Mouse (Mus musculus) urinary bladder, adult 2 months (tissue): ENCODE measurements around the gene Plcb3. TPM values are rescaled to one million over a fixed set of nuclear protein-coding genes. Genes with fewer than 3 reads are reported as not detected.

Experiments used
- DNase-seq: peaks from one replicate; pipeline ENCODE4 v3.0.0; 2022; ENCODE audit warnings: low spot score
- polyA plus RNA-seq: library from polyadenylated mRNA; depleted of rRNA; stranded (reverse); fragments of >200 nt; gene quantifications from 2 replicates; pipeline ENCODE4 v1.2.3, GENCODE M21; 2012; rRNA removed

The Plcb3 gene
- 83.5 and 88.1 TPM in 2 replicates for polyA plus RNA-seq

DNA sequence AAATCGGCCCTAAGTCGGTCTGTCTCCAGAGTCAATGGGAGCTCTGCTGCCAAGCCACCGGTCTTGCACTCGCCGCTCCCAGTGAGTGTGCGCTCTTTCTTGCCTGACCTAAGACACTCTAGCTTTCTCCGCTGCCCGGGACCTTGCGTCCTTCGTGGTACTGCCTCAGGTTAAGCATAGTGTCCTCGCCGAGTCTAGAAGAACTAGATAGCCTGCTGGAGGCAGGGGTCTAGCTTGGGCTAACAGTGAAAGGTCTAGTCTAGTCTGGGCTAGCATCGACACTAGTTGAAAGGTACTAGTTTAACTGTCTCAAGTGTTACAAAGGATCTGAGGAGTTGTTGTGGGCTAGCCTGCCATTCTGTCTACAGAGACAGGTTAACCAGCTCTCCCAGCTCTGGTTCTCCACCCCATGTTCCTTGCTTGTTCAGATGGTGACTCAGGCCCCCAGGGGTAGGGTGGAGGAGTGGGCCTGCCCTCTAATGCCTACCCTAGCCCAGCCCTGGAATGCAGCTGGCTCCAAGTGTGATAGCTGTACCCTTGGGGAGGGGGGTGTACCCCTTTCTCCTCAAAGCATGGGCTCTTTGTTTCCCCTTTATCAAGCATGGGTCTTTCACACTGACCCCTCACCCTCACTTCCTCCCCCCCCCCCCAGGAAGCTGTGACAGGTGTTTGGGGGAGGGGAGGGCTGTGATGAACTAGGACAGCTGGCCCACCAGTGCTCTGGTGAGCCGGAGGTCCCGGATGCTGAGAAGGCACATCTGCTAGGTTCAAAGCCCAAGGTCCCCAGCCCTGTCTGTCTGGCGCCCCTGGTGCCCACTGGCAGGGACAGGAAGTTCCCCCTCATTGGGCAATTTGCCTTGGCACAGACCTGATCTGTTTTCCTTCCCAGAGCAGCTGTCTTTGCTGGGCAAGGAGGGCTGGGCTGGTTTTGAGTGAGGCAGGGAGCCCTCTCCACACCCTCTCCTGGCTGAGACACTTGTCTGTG lies at the start of gene Plcb3:
TSS of gene Plcb3 (minus strand) at position 934 of the 985 bp plus-strand sequence.
- DNase-seq: no peak

DNA sequence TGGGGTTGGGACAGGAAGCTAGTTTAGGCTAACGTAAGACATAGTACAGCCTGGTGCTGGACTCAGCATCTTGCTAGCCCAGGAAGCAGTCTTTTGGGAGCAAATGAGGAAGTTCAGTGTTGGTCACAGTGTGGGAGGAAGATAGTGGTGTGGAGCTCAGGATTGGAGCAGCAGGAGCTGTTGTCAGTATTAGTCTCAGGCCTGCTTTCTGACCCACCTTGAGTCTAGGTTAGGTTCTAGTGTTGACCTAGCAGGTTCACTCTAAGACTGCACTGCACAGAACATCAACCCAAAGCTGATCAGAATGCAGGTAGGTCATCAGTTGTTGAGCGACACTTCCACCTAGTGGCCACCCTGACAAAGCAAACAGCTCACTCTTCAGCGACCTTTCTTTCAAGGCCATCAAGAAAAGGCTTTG lies 44.0 kb upstream of the Plcb3 start:
- no peak for DNase-seq

DNA sequence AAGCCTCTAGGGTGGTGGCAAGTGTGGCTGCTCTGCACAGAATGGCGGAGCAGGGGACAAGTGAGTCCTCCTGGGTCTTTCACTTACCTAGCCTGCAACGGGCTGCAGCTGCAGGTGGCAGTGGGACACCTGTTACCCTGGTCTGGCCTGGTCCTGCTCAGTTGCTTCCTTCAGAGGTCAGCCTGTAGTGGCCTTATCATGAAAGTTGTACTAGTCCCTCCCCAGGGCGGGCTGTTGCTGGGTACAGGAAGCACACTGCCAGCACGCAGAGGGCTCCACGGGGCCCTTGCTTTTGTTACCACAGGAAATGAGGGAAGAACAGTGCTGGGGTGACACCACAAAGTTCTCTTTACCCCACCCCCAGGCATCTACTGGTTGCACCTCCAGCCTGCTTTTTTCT lies 42.9 kb upstream of the Plcb3 start, which contains the start of gene Fermt3:
TSS of gene Fermt3 (minus strand) at position 279 of the 400 bp plus-strand sequence.
- no peak for DNase-seq

DNA sequence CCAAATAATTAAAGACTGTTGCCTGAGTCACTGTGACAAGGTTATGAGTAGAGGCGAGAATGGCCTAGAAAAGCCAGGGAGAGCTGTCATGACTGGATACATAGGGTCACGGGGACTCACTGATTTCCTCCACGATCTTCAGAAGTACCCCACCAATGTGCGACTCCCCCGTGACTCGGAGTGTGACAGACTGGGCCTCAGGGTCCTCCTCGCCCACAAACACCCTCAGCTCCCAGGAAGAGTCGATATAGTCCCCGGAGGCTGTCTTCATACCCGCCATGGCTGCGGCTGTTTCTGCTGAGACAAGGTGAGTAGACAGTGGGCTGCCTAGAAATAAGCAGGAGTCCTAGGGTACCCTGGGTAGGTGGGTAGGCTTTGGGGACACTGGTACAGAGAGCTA lies 42.3 kb upstream of the Plcb3 start:
- DNase-seq: no peak

DNA sequence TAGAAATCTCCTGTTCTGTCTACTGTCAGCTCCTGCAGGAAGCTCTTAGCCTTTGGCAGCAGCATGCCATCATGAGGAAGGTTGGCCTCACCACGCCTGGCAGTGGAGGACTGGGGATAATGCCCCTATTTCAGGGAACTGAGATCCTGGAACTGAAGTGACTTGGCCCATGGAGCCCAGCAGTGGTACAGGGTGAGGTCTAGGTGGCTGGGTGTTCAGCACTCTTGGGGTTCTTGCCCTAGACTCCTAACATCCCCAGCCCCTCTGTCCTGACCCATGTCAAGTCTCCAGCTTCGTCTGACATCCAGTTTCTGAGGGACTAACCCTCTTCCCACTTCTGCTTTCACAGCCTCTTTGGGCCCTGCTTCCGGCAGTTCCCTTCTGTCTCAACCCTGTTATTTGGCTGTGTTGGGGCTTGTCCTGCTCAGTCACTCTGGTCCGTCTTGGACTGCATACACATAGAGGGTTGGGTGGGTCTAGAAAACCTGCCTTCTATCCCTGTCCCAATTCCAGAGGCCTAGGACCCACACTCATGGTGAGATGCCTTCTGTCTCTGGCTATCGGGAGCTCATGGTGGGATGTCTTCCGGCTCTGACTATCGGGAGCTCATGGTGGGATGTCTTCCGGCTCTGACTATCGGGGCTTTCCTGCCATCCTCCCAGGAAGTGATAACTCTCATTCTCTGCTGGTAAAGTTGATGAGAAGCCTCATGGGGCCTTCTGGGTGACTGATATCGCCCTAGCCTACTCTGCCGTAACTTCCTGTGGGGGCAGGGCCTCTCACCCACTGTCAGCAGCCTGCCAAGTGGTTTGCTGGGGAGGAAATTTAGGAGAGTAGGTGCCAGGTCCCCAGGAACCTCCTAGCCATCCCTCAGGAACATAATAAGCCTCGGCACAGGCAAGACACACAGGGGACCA lies 41.5 kb upstream of the Plcb3 start:
- no peak for DNase-seq

DNA sequence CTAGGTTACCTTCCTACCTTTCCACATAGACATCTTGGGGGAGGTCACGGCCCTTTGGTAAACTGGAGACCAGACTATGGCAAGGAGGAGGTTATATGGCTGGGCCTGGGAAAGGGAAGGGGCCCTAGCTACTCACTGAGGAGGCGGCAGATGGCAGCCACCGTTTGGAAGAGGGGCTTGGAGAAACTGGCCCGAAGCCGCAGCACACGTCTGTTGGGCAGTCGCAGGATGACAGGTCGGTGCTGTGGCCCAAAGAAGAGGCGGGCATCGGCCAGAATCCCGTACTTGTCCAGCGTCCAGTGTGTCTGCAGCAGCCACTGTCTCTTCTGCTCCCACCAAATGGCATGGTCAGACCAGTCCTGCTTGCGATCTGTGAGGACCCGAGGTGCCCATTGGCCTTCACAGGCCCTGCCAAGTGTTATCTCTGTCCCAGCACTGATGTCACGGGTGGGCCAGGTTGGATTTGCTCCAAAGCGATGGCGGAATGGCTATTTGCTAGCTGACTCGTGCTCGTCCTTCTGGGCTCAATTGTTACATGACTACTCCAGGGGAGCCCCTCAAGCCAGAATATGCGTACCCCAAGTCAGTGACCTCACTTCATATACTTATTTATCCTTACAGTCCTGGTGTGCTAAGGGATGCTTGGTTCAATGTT lies 38.3 kb upstream of the Plcb3 start:
- no peak for DNase-seq

DNA sequence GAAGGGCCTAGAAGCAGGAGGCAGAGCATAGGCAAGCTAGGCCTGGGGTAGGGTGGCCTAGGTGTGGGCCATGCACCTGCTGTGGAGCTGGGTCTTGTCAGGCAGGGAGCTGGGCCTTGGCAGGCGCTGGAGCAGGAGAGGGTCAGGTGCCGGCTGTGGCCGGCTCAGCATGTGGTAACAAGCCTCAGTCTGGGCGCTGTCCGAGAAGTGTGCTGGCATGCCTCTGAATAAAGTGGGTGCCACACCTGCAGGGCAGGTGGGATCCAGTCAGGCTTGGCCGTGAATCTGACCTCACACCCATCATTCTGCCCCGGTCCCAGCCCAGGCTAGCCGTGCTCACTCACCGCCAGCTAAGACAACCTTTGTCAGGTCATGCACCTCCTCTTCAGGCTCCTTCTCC lies 37.7 kb upstream of the Plcb3 start:
- DNase-seq: no peak

DNA sequence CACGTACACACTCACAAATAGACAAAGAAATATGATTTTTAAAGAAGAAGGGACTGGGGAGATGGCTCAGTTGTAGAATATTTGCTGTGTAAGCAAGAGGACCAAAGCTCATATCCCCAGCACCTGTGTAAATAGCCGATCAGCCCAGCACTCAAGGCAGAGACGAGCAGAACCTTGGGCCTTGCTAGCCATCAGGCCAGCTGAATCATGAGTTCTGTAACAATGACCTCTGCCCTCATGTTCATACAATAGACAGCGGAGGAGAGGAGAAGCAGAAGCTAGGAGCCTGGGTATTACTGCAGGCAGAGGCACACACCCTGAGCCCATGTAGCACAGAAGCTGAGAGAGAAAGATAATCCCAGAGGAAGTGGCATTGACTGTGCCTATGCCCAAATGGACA lies 36.2 kb upstream of the Plcb3 start:
- DNase-seq: no peak

DNA sequence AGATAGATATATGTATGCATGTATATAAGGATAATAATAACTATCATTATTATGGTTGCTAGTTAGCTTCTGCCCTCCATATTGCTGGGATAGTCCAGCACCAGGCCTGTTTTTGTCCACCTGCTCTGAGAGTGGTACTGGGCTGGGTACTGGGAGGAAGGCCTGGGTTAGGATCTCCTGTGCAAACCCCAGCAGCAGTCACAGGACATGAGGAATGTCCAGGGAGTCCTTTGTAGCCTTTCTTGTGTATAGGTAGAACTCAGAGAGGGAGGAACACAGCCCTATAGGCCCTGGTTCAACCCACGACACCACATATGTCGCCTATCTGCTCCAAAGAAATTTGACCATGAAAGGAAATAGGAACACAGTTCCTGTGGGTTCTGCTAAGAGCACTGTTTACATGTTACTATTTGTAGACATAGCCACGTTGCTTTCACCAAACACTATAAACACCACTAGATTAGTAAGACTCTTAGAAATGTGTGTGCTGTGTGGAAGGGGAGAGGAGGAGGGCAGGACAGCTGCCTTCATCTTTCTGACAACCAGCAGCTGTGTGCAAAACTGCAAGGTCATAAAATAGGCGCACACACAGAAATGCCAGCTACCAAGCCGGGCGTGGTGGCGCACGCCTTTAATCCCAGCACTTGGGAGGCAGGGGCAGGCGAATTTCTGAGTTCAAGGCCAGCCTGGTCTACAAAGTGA lies 30.8 kb upstream of the Plcb3 start:
- DNase-seq: no peak

DNA sequence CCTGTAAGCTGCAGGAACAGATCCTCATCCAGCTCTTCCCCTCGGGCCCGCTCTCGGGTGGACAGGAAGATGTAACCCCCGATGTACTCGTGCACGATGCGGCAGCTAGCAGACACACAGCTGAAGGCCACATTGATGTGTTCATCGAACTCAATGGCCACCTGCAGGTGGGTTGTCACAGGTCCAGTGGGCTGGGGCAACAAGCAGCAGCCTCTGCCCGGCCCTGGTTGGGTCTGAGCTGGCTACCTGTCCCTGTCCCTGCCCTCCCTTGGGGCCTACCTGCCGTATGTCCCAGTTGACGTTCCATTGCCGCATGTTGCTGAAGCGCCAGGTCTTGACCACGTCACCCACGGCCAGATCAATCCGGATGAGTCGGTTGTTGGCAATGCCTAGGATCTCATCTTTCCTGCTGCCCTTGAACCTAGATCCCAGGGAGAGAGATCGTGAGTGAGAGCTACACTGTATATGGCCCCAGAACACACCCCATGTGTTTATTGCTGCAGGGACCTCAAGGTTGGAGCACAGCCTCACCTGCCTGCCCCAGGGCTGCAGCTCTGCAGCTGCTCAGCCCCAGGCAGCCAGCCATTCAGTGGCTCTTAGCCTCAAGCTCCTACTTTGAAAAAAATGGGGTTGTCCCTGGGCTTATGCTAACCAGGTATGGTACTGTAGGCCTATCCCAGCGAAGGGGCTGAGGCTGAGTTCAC lies 23.2 kb upstream of the Plcb3 start:
- DNase-seq: no peak

DNA sequence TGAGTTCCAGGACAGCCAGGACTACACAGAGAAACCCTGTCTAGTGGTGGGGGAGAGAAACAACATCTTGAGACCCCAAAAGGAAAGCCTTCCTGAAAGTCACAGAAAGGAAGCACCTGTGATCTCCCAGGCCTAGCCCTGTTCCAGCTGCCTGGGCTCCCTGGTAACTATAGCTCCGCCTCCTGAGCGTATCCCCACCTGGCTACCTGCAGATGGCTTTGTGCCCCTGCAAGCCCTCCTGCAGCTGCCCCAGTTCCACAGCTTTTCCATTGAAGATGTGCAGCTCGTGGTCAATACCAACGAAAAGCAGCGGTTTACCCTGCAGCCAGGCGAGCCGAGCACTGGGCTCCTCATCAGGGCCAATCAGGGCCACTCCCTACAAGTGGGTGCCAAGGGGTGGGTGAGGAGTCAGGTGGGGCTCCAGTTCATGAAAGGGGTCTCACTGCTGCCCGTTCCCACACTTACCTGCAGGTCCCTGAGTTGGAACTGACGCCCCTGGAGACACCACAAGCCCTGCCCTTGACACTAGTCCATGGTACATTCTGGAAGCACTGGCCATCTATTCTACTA lies 21.5 kb upstream of the Plcb3 start:
- no peak for DNase-seq

DNA sequence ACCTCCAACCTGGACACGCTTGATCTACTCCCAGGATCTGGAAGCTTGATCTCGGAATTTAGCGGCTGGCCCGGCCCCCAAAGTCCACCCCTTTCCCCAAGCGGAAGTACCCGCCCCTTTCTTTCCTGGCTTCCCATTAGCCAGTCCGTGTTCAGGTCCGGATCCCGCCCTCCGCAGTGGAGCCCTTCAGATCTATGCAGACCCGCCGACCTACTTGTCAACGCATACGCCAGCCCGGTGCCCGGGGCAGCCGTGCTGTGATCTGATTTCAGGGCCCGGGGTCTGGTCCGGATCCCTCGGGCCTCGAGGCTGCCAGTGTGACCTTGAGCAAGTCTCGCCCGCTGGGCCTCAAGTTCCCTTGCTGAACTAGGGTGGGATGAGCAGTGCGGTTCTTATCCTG lies 19.7 kb upstream of the Plcb3 start, which contains the start of the genes Nudt22 and Trpt1:
TSS of gene Nudt22 (minus strand) at position 112 of the 400 bp plus-strand sequence.
TSS of gene Trpt1 (plus strand) at position 126 of the 400 bp plus-strand sequence.
- DNase-seq: peak; percentile 76

DNA sequence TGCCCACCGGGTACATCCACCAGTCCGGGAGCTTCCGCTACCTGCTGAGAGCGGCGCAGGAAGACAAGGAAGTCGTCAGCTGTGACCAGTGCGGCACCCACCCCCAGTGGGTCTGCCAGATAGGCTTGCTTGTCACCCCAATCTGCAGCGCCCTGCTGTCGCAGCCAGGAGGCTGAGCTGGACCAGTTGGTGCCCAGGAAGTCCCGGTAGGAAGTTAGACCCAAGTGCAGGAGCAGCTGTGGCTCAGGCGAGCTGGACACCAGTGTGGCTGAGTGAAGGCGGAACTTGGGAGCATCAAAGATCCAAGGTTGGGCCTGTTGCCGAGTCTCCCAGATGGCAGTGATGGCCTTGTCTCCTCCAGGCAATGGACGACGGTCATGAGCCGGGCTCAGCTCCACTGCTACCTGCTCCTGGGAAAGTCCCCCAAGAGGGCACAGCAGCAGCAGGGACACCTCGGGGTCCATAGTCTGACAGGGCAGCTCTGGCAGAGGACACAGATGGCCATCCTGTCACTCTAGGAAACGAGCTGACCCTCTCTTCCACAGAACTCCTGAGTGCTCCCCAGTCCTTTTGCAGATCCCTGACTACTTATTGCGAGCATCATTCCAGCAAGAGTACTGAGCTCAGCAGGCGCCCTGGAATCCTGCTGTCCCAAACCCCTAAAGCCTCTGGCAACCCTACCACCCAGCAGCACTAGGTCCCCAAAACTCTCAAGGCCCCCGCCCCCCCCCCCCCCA lies 19.2 kb upstream of the Plcb3 start:
- DNase-seq: no peak

DNA sequence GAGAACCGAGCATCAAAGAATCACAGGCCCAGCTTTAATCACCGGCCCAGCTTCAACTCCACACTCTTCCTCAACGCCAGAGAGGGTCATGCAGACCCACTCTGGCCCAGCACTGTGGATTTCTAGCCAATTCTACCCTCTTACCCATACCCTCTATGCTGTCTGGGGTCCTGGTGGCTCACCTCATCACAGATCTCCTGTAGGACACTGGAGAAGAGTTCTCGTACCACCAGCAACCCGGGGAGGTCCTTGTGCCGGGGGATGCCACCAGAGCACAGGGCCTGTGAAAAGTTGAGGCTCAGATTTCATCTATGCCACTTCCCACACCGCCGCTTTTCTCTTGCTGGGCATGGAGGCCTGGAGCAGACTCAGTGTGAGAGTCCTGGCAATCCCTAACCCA lies 18.2 kb upstream of the Plcb3 start:
- no peak for DNase-seq

DNA sequence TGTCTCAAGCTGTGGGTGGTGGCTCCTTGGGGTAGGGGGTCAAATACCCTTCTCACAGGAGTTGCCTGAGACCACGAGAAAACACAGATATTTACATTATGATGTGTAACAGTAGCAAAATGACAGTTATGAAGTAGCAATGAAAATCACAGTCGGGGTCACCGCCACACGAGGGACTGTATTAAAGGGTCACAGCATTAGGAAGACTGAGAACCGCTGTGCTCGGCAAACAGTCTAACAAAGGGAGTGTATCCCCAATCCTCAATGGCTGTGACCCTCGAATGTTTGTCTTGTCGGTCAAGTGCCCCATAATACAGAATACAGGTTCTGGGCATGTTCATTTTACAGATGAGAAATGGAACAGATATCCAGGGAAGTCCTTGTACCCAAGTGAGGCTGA lies 17.7 kb upstream of the Plcb3 start:
- DNase-seq: no peak

DNA sequence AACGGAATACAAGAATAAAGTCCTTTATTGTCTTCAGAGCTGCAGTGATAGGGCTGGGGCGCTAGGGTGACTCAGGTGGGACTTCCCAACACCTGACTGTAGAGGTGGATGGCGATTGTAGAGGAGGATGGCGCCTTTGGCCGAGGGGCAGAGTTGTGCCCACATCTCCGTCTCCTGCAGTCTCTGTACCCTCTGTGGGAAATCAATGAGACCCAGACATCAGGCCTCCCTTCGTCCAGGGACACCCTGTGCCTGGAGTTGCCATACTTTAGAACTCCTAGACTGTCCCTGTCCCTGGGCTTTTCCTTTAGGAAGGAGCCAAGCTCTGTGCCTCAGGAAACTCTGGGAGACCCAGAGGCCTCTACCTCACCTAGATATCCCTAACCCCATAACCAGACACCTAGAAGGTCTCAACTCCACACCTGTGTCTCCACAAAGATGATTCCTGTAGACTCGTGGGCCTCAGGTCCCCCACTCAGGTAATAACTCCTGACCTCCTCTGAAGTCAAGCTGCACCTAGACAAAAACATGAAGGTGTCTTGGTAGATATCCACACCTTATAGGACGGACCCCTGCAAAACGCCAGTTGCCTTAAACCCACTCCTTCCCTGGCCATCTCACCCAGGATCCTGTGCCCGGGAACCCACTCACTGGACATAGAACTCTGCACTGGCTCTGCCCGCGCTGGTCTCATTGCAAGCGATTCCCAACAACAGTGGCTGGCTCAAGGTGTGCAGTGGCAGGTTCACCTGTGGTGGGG lies 16.9 kb upstream of the Plcb3 start:
- no peak for DNase-seq

DNA sequence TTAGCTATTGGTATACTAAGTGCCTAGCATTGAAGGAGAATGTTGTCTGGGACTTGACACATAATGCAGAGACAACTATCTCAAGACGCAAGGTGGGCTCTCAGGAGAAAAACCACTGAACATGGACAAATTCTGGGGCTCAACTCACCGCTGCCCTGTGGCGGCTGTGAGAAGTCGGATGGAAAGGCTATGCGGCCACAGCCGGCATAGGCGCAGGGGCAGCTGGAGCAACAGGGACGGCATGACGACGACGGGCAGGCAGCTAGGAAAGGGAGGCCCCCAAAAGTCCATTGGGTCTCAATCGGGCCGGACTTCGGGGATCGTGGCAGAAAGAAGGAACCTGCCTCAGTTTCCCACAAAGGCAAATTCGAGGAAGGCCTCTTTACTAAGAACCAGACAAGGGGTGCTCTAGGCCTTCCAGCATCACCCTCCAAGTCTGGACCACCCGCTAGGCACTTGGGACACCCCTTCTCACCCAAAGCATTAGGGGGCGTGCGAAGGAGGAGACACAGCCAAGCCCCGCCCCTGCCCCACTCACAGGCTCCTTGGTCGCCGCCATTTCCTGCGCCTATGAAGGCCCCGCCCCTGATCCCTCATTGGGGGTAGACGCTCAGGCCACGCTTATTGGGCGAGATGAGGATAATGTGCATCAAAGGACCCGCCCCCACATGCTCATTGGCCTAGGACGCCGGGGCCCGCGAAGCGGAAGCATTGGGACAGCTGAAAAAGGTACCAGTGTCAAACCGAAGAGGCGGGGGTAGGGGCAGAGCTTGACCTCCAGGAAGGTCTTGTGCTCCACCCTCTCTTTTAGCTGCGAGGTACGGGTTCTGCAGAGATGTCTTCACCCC lies 16.0 kb upstream of the Plcb3 start, which contains the start of gene Dnajc4:
TSS of gene Dnajc4 (minus strand) at position 562 of the 848 bp plus-strand sequence.
- peak; percentile 80 for DNase-seq
